Mouse (Mus musculus) spleen, adult 2 months (tissue): ENCODE data around the gene Klk14.

Experiments used
- CTCF ChIP-seq: fragments of 200-500 bp; IDR thresholded peaks from 2 replicates; pipeline ENCODE4 v1.5.1; 2011; ENCODE audit warnings: mild to moderate bottlenecking, inconsistent platforms; ENCODE audit not compliant: insufficient read depth, insufficient read length, insufficient replicate concordance; ENCODE audit errors: extremely low read depth
- POLR2A ChIP-seq: fragments of 200-500 bp; IDR thresholded peaks from 2 replicates; pipeline ENCODE4 v1.6.1; 2011; ENCODE audit warnings: low read depth, low read length, inconsistent platforms

DNA sequence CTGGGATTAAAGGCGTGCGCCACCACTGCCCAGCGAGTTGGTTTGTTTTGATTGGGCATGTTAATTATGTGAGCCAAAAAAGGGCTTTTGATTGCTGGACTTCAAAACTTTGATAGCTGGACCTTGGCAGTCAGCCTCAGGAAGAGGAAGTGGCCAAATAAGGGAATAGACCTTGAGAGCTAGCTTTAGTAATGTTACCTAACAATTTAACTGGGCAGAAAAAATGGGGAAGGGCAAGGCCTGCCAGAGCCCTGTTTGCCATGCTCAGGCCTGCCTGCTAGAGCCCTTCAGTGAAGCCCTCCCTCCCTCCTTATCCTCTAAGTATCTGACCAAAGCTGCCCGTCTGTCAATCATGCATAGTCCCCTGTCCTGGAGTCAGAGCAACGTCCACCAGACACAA lies 47.6 kb upstream of the Klk14 start:
- TF ChIP-seq POLR2A (no peak), CTCF (no peak)
